Mouse (Mus musculus): Measurements from ENCODE around the gene Lamtor3.

- TF ChIP-seq CTCF (IDR thresholded peaks at IDR 0.05; ENCODE audit: borderline replicate concordance, control insufficient read depth, extremely low read depth, insufficient read depth, low read length, poor library complexity) (no peak), POLR2A (IDR thresholded peaks at IDR 0.05; ENCODE audit: control insufficient read depth, extremely low read depth, insufficient read depth, low read length, poor library complexity) (no peak)
Observed at GRCm38 (mm10) chr3:137920594-137920993, 2.3 kb downstream of the Lamtor3 start.

Measured in thymus, adult 2 months (tissue).